Mouse (Mus musculus): ENCODE measurements around the gene Gm10197. TPM values are rescaled to one million over a fixed set of nuclear protein-coding genes. Genes with fewer than 3 reads are reported as not detected.

The Gm10197 gene
- total RNA-seq, 2 experiments from 2014 or later, result not detected

GRCm38 (mm10) chr19:53325578-53326295, 45.8 kb downstream of the Gm10197 start:
- intact Hi-C loops (cut with DNase I), result no loop called here
- TF ChIP-seq CTCF (IDR thresholded peaks at IDR 0.05), result no peak
- Histone ChIP-seq H3K4me3 (peak overlapping the region; percentile 59), H3K27ac (peak overlapping the region; percentile 97)
- DNase-seq (ENCODE audit: extremely low spot score in 1 of 2, low spot score in 2 of 2), result peak; percentile 72 to 81

GRCm38 (mm10) chr19:53324866-53325265, 46.7 kb downstream of the Gm10197 start:
- peak overlapping the region; percentile 59 for H3K4me3 ChIP-seq
- no peak for DNase-seq (ENCODE audit: extremely low spot score in 1 of 2, low spot score in 2 of 2)
- intact Hi-C loops (cut with DNase I), result no loop called here
- TF ChIP-seq CTCF (IDR thresholded peaks at IDR 0.05), result no peak
- peak overlapping the region; percentile 97 for H3K27ac ChIP-seq

DNA sequence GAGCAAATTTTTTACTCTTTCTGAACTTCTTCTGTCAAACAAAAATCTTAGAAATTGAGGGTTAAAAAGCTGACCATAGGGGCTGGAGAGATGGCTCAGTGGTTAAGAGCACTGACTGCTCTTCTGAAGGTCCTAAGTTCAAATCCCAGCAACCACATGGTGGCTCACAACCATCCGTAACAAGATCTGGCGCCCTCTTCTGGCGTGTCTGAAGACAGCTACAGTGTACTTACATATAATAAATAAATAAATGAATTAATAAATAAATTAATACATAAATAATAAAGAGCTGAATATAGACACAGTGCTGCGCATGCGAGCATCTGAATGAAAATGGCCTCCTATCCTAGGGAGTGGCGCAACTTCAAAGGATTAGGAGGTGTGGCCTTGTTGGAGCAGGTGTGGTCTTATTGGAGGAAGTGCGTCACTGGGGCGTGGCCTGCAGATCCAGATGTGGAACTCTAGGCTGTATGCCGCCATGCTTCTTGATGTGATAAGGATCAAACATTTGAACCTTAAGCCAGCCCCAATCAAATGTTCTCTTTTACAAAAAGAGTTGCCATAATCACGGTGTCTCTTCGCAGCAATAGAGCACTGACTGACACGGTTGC, 49.0 kb downstream of the Gm10197 start:
- Histone ChIP-seq H3K4me3 (no peak overlapping the region), H3K27ac (no peak overlapping the region)
- TF ChIP-seq CTCF (IDR thresholded peaks at IDR 0.05), result peak; percentile 46
- DNase-seq (ENCODE audit: extremely low spot score in 1 of 2, low spot score in 2 of 2), result no peak
- intact Hi-C loops (cut with DNase I), result no loop called here

Other genes with a start within 250 kb of the Gm10197 start
- gene Add3, start 231.3 kb downstream of the Gm10197 start, total RNA-seq (2021), result 10 to 100 TPM; 84.4 to 86.9 TPM
- gene Mxi1, start 61.2 kb downstream of the Gm10197 start, total RNA-seq (2021), result 10 to 100 TPM; 85.3 to 89.6 TPM
- gene Smndc1, start 18.8 kb upstream of the Gm10197 start, total RNA-seq (2021), result 10 to 100 TPM; 35.1 to 35.8 TPM
- gene Dusp5, start 157.3 kb upstream of the Gm10197 start, total RNA-seq (2021), result 10 to 100 TPM; 16.7 to 26.9 TPM
- 10 to 100 TPM; 45.3 to 50.5 TPM for gene Nutf2-ps1, start 217.3 kb upstream of the Gm10197 start, total RNA-seq (2021)
- 10 to 100 TPM; 37.6 to 39.3 TPM for gene Smc3, start 228.6 kb upstream of the Gm10197 start, total RNA-seq (2021)

Measured in left cerebral cortex, adult 2 months (tissue).